Mouse (Mus musculus) adrenal gland, postnatal 4 days (tissue): Measurements from ENCODE around the gene Tmem125. TPM values are rescaled to one million over a fixed set of nuclear protein-coding genes. Genes with fewer than 3 reads are reported as not detected.

Experiments
- total RNA-seq, 2 experiments: library from RNA; stranded (reverse); gene quantifications; 2 replicates each; pipeline ENCODE4 v1.2.3; 2021

The Tmem125 gene
- total RNA-seq, 2 experiments from 2014 or later = 1.2 to 1.9 TPM

Other genes starting within 250 kb of the Tmem125 start
- 10 to 100 TPM; 38.6 to 39.3 TPM for gene Szt2, start 134.8 kb downstream of the Tmem125 start, total RNA-seq
- 10 to 100 TPM; 76.5 to 78.8 TPM for gene Med8, start 134.7 kb downstream of the Tmem125 start, total RNA-seq
- 10 to 100 TPM; 75.5 to 84.0 TPM for gene Elovl1, start 116.0 kb downstream of the Tmem125 start, total RNA-seq
- 10 to 100 TPM; 41.3 to 42.0 TPM for gene Cdc20, start 106.7 kb downstream of the Tmem125 start, total RNA-seq
- under 1 TPM; 0.17 to 0.54 TPM for gene Mpl, start 86.5 kb downstream of the Tmem125 start, total RNA-seq
- gene Tie1, start 54.0 kb downstream of the Tmem125 start, total RNA-seq = 10 to 100 TPM; 55.6 to 56.8 TPM
- gene 2610528J11Rik, start 17.0 kb downstream of the Tmem125 start, total RNA-seq = 1 to 10 TPM; 1.1 to 5.1 TPM
- under 1 TPM; 0.08 to 0.11 TPM for gene Cfap57, start 76.7 kb upstream of the Tmem125 start, total RNA-seq
- gene Ebna1bp2, start 76.8 kb upstream of the Tmem125 start, total RNA-seq = 10 to 100 TPM; 72.5 to 84.1 TPM
- gene Olfr62, start 114.9 kb upstream of the Tmem125 start, total RNA-seq = not detected
- gene Olfr1342, start 148.7 kb upstream of the Tmem125 start, total RNA-seq = not detected
- gene Olfr1341, start 159.5 kb upstream of the Tmem125 start, total RNA-seq = not detected
- not detected for gene Olfr1340, start 176.1 kb upstream of the Tmem125 start, total RNA-seq
- gene Olfr1339, start 188.1 kb upstream of the Tmem125 start, total RNA-seq = not detected
- not detected for gene Olfr1338, start 214.7 kb upstream of the Tmem125 start, total RNA-seq
- not detected for gene Olfr1337, start 238.5 kb upstream of the Tmem125 start, total RNA-seq